Mouse (Mus musculus): ENCODE results near the gene Dcaf17.

Gene Dcaf17

DNA sequence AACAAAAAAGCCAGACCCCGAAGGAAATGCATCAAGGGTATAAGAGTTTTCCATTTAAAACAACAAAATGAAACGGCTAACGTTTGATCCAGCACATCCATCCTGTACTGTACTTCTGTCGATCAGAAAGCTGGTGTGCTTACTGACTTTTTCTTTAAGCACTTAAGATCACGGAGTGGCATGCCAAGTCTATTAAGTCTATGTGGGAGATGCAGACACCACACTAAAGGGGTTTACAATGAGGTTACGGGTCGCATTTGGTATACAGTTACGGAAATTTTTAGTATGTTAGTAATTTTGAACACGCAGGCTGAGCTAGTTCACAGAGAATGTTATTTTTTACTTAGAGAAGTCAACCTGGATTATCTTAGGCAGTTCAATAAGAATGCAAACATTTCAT lies 412 bp upstream of the Dcaf17 start:
- DNase-seq (ENCODE audit: low read depth) = peak; percentile 59

DNA sequence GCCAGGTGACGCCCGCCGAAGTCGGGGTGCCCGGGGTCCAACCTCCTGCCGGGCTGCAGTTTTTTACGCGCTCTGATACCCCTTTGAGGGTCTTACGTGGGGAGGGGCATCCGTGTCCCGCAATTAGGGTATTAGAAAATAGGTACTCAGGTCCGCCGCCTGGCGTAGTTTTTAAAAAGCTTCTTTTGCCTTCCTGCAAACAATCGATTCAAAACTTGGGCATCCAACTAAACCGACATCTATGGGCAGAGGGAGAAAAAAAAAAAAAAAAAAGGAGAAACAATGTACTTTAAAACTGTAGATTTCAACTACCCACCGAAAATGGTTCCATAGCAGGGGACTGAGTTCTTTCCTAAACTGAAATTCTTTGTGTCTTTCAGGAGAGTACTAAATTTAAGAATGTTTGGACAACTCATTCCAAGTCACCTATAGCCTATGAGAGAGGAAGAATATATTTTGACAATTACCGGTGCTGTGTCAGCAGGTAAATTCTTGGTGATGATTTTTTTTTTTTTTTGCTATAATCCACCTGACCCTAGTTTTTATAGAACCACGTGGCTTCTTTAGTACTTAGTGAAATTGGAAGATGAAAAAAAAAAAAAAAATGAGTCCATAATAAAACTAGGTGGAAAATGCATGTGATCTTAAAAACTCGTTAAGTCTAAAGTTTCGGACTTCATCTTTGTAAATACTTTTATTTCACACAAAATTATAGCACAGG lies 1.1 kb downstream of the Dcaf17 start:
- no peak for DNase-seq (ENCODE audit: low read depth)

GRCm38 (mm10) chr2:71071601-71072000 lies 16.5 kb downstream of the Dcaf17 start:
- DNase-seq (ENCODE audit: low read depth) = no peak

- DNase-seq (ENCODE audit: low read depth) = no peak
Measured at GRCm38 (mm10) chr2:71073330-71073729, 18.2 kb downstream of the Dcaf17 start.

- DNase-seq (ENCODE audit: low read depth) = no peak
Measured at GRCm38 (mm10) chr2:71073828-71074227, 18.7 kb downstream of the Dcaf17 start.

DNA sequence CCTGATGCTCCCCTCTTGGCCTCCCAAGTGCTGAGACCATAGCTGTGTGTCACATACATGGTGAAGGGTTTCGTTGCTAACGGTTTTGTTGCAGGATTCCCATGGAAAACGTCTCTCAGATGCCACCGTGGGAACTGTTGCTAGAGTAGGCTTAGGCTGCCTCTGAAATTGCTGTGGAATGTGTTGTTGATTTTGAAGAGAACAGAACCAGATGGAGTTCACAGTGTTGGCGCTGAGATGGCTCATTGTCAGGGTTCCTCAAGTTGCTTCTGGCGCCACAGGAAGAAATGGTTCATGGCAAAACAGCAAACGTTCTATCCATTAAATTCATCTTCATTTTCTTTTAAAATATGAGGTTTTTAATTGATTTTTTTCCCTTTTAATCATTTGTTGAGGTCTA lies 27.3 kb downstream of the Dcaf17 start:
- no peak for DNase-seq (ENCODE audit: low read depth)

GRCm38 (mm10) chr2:71083454-71084193 lies 28.5 kb downstream of the Dcaf17 start:
- no peak for DNase-seq (ENCODE audit: low read depth)

DNA sequence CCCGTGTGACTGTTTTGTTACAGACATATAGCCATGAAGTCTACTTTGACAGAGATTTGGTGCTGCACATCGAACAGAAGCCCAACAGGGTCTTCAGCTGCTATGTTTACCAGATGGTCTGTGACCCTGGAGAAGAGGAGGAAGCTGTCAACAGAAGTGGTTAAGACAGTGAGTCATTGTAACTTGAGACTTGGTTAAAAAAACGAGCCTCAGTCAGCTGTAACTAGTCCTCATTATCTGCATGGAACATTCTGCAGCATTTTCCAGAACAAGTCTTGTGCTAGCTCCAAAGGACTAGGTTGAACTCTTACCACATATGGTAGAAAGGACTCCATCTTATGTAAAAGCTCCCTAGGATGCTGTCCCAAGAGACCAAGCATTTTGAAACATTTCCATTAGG lies 34.6 kb downstream of the Dcaf17 start:
- DNase-seq (ENCODE audit: low read depth) = no peak

GRCm38 (mm10) chr2:71090660-71091445 lies 35.7 kb downstream of the Dcaf17 start:
- peak; percentile 26 for DNase-seq (ENCODE audit: low read depth)

DNA sequence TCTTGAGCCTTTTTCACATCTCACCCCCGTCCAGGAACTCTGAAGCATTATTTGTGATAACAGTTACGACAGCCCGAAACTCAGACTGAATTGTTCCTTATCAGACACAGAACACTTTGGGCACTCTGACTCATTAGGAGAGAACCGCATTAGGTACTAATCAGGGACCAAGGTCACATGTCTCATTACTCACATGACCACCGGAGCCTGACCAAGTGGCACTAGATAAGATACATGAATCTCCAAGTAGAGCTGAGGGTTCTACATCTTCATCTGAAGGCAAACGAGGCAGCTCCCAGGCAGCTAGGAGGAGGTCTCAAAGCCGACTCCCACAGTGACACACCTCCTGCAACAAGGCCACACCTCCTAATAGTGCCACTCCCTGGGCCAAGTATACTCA lies 41.0 kb downstream of the Dcaf17 start:
- DNase-seq (ENCODE audit: low read depth) = no peak

DNA sequence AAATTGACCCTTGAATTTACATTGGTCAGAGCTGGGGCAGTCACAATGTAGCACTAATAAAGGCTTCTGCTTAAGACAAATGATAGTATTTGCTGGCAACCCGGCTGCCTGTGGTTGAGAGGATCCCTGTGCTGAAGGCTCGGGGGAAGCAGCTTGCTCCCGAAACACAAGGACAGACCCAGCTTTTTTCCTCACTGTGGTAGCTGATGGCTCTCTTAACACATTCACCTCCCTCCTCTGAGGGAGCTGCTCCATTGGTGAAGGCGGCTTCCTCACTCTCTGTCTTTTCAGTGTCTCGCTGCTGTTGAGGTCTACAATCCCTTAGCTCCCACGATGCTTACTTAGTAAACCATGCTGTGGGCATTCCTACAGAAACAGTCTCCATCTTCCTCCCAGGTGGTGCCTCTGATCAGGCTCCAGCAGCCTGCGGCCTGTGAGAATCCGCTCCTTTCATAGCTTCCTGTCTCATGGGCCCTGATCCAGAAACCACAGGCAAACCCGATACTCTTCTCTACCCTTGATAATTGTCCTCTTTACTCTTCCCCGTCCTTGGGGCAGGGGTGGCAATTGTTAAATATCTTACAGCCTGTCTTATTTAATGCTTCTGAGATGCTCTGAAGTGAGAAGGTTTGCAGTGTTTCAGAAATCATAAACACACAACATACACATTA lies 47.6 kb downstream of the Dcaf17 start:
- DNase-seq (ENCODE audit: low read depth) = no peak

DNA sequence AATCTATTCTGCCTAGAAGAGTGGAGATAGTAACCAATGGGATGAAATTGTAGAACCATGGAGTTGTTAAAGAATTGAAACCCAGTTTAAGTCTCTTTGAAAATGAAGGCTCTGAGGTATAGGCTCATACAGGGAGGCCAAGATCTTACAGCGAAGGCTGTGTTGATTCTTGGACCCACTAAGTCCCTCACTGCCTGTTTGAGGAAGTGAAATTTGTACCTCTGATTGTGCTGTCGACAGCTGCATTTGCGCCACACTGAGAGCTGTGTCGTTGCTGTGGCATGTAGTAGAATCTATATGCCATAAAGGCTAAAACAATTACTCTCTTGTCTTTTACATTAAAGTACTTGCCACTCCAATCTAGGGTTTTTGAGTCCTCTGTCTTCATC lies 48.2 kb downstream of the Dcaf17 start:
- DNase-seq (ENCODE audit: low read depth) = no peak

DNA sequence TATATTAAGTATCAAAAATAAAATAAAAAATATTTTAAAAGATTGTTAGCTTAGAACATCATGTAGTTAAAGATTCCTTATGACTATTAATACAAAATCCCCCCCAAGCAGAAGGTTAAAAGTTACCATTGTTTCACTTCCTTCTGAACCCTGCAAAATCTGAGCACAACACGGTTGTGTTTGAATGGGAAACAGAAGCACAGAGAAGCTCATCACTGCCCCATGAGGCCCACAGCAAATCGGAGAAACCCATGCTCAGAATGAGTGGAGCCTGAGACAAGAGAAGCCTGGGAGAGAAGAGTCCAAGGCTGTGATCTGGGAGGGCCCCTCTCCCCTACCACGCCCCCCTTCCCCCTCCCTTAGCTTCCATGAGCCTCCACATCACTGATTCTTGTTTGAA lies 49.6 kb downstream of the Dcaf17 start:
- no peak for DNase-seq (ENCODE audit: low read depth)

DNA sequence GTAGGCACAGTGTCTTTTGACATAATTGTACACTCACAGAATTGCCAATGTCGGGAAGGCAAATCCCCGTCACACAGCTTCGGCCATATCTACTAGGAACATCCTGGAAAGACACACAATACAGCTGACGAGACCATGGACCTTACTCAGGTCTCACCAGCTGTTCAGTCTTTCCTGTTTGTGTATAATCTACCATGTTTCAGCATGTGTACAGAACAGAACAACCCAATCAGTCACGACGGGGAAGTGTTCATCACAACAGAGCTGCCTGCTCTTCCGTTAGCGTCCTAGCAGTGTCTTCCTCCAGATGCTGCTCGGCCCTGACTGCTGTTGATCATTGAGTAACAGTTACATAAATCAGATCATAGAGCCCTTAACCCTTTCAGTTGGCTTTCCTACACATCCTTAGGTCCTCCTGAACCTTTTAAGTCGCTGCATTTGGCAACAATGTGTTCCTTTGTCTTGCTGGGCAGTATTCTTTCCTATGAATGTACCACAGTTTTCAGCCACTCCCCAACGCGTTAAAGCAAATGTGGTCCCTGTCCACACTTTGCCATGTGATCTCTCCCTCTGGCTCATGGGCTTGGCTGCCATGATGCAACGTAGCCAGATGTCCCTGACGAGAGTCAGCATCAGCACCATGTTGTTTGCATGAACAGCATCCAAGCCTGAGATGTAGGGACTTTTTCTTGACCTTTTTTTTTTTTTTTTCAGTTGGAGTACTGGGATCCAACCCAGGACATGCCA lies 50.5 kb downstream of the Dcaf17 start:
- DNase-seq (ENCODE audit: low read depth) = no peak

GRCm38 (mm10) chr2:71107225-71107624 lies 52.1 kb downstream of the Dcaf17 start:
- no peak for DNase-seq (ENCODE audit: low read depth)

DNA sequence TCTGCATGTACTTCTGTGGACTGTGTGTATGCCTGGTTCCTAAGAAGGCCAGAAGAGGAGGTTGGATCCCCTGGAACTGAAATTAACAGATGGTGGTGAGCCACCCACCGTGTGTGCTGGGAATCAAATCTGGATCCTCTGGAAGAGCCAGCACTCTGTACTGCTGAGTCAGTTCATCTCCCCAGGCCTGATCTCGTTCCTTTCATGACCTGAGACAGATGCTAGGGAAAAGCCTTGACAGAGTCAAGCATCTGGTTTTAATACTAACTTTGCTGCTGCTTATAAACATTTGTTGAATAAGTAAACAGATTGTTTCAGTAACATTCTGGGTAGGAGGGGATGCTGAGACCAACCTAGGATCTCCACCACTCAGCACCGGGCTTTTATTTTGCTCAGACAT lies 53.4 kb downstream of the Dcaf17 start:
- no peak for DNase-seq (ENCODE audit: low read depth)

GRCm38 (mm10) chr2:71113489-71114171 lies 58.5 kb downstream of the Dcaf17 start:
- DNase-seq (ENCODE audit: low read depth) = no peak

GRCm38 (mm10) chr2:71116151-71116550 lies 61.0 kb downstream of the Dcaf17 start:
- DNase-seq (ENCODE audit: low read depth) = peak; percentile 48

- DNase-seq (ENCODE audit: low read depth) = peak; percentile 47
Measured at GRCm38 (mm10) chr2:71117797-71118708, 62.9 kb downstream of the Dcaf17 start, which contains the start of gene Cybrd1. Cybrd1 (plus strand) TSS chr2:71117923.

DNA sequence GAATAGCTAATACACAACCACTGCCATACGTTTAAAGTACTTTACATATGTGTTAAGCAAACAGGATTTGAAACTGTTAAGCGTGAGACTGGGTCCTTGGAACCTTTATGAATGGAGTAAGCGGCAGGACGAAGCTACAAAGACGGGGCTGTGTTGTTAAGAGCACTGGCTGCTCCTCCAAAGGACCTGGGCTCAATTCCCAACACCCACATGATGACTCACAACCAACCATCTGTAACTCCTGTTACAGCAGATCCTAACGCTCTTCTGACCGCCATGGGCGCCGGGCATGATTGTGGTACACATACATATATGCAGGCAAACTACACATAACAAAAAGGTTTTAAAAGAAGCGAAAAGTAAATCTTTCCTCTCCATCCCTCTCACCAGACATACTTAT lies 65.7 kb downstream of the Dcaf17 start:
- DNase-seq (ENCODE audit: low read depth) = no peak
